Mouse (Mus musculus) liver, postnatal 0 days (tissue): ENCODE results near the gene Hist1h1b. TPM values are rescaled to one million over a fixed set of nuclear protein-coding genes. Genes with fewer than 3 reads are reported as not detected.
"Not testable (repeated sequence)": the region's sequence is repeated elsewhere in the genome, so short reads cannot be mapped to it uniquely, and the experiment has no call there.

Experiments used
- ATAC-seq: fragments of 200-750 bp; cut with Nextera tagmentation; 2 replicates; pipeline ENCODE4 v1.8.0; 2017; ENCODE audit warnings: mild to moderate bottlenecking, moderate library complexity
- DNase-seq: peaks from one replicate; pipeline ENCODE4 v3.0.0-alpha.2; 2016
- H3K27ac ChIP-seq: fragments of 300-500 bp; sonication (generic); 2 replicates; pipeline ENCODE4 v1.5.1; 2014; ENCODE audit warnings: antibody characterized with exemption, moderate library complexity, mild to moderate bottlenecking, low read depth
- H3K27me3 ChIP-seq: fragments of 300-500 bp; sonication (generic); 2 replicates; pipeline ENCODE4 v1.6.1; 2014; ENCODE audit warnings: low read length, control low read depth, mixed read lengths; ENCODE audit not compliant: insufficient read depth
- H3K36me3 ChIP-seq: fragments of 300-500 bp; sonication (generic); replicated peaks from 2 replicates; pipeline ENCODE4 v1.6.1; 2014; ENCODE audit warnings: mild to moderate bottlenecking, control low read depth, low read length, moderate library complexity, mixed read lengths; ENCODE audit not compliant: insufficient read depth
- H3K4me1 ChIP-seq: fragments of 300-500 bp; sonication (generic); 2 replicates; pipeline ENCODE4 v1.6.1; 2014; ENCODE audit warnings: antibody characterized with exemption, mild to moderate bottlenecking, control low read depth; ENCODE audit not compliant: insufficient read depth
- H3K4me2 ChIP-seq: fragments of 300-500 bp; sonication (generic); 2 replicates; pipeline ENCODE4 v1.6.1; 2014; ENCODE audit warnings: low read depth, mild to moderate bottlenecking, low read length, moderate library complexity, mixed read lengths
- H3K4me3 ChIP-seq: fragments of 300-500 bp; sonication (generic); 2 replicates; pipeline ENCODE4 v1.5.1; 2014; ENCODE audit warnings: low read depth, low read length
- H3K9ac ChIP-seq: fragments of 300-500 bp; sonication (generic); replicated peaks from 2 replicates; pipeline ENCODE4 v1.6.1; 2014; ENCODE audit warnings: mild to moderate bottlenecking, moderate library complexity
- H3K9me3 ChIP-seq: fragments of 300-500 bp; sonication (generic); 2 replicates; pipeline ENCODE4 v1.6.1; 2016; ENCODE audit warnings: mild to moderate bottlenecking, control low read depth, low read length, mixed read lengths
- CTCF ChIP-seq: sonication (generic); IDR thresholded peaks from 2 replicates; pipeline ENCODE4 v1.5.1; 2016; ENCODE audit warnings: antibody characterized with exemption, low read depth
- EP300 ChIP-seq: IDR thresholded peaks from 2 replicates; pipeline ENCODE4 v1.6.1; 2016; ENCODE audit warnings: antibody characterized with exemption, low read depth, mild to moderate bottlenecking
- WGBS: fragments of 180-500 bp; shearing (Covaris S2); extraction: QIAGEN DNeasy Blood & Tissue Kit; methylation state at CpG from one replicate; pipeline ENCODE4 v1.1.7; 2014; ENCODE audit not compliant: insufficient replicate concordance; 5-methylcytosine and 5-hydroxymethylcytosine counted together
- polyA plus RNA-seq: library from polyadenylated mRNA; unstranded; fragments of >200 nt; fragmentation: Nextera tagmentation; extraction: Ambion mirVana; gene quantifications from 2 replicates; pipeline ENCODE4 v1.2.1, GENCODE M21; 2015

Gene Hist1h1b
- polyA plus RNA-seq, 1 experiment from 2014 or later = 27.9 TPM

DNA sequence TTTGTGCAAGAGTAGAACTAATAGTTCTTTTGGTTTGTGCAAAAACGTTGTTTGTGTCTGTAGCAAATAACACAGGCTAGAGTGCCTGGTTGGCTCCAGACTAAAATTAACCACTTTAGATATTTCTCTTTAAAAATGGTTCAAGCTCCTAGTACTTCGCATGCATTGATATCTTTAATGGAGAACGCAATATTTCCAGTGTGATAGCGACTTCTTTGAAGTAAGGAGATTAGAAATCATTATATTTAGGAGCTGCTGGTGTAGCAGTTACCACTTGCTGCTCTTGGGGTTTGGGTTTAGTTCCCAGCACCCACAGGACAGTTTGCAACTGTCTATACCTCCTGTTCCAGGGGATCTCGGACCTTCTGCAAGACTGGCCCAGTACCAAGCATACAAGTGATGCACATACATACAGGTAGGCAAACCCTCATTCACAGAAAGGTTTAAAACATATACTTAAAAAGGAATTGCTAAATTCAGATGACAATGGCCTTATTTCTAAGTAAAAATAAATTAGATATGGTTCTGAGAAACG lies 663 bp upstream of the Hist1h1b start:
- Histone ChIP-seq H3K27me3 (no peaks in the 10 kb centered on the region), H3K9me3 (no peaks in the 10 kb centered on the region), H3K4me3 (peak overlapping the region; percentile 61), H3K4me2 (peak overlapping the region; percentile 80), H3K9ac (peak overlapping the region; percentile 87), H3K36me3 (no peaks in the 10 kb centered on the region), H3K4me1 (peaks cover 21% of the 10 kb centered on the region), H3K27ac (peak overlapping the region; percentile 95)
- WGBS = 39% methylated on average over 6 of the region's 6 CpGs
- TF ChIP-seq EP300 = no peak
- TF ChIP-seq CTCF = no peak
- DNase-seq (no peak), ATAC-seq (no peak)

DNA sequence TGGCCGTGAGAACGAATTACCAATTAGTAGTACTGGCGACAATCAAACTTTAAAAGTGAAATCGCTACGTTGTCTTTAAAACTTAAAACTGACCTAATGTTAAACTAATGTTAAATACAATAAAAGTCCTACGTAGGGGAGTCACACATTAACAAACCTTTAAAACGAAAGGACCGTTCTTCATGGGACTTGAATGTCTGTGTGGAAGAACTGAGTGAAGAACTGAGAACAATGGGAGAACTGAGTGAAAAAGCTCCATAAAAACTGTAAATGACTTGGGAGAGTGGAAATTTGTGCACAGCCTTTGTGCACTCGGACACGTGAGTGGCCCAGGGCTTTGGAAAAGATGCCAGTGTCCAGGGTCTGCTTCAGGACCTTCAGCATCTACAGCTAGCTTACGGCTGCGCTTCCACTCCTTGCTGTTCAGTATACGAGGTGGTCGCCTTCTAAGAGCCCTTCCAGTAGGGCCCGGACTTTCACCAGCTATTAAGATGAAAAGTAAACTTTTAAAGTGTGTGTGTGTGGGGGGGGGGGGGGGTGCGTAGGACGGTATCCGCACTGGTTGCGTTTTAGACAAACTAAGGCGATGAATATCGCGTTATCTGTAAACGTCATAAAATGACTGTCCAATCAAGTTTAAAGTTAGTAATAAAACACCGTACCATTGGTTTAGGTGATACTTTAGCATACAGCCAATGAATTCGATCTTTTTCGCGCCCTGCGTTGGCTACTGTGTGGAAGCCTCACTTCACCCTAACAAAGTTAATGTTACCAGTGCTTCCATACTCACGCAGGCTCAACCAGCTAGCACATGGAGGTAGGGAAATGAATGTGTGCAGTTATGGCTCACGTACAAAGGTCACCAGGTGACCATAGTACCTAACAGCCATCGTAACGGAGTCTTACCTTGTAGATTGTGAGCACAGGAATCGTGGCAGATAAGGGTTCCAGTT lies 1.3 kb downstream of the Hist1h1b start:
- Histone ChIP-seq H3K4me2 (peak overlapping the region; percentile 80), H3K27me3 (no peaks in the 10 kb centered on the region), H3K36me3 (no peaks in the 10 kb centered on the region), H3K9ac (peak overlapping the region; percentile 87), H3K27ac (peak overlapping the region; percentile 95), H3K9me3 (no peaks in the 10 kb centered on the region), H3K4me3 (peak overlapping the region; percentile 61), H3K4me1 (peaks cover 13% of the 10 kb centered on the region)
- peak; percentile 72 for ATAC-seq
- no peak for TF ChIP-seq CTCF
- TF ChIP-seq EP300 = no peak; the same call in 1 of the 2 replicates
- DNase-seq = peak; percentile 78
- 3% methylated on average over 33 of the region's 33 CpGs for WGBS

DNA sequence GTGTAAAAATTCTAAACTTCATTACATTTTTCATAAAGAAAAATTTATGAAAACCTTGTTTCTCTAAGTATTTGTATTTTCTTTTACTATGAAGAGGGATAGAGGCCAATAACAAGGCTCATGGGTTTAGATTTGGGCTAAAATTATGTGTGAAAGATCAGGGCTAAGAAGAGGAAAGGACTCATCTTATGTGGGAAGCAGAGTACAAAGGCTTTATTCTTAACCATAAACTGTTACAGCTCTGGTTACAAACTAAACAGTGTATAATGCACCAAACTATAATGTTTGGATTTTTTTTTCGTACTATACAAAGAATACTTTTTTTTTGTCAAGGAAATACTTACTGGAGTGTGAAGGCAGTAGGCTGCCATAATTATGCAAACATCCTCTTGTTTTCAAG lies 24.7 kb downstream of the Hist1h1b start:
- H3K4me3 ChIP-seq = peak overlapping the region; percentile 46
- peak overlapping the region; percentile 83 for H3K27ac ChIP-seq

GRCm38 (mm10) chr13:21754294-21755001 lies 26.0 kb downstream of the Hist1h1b start:
- Histone ChIP-seq H3K4me1 (peaks cover 13% of the 10 kb centered on the region), H3K4me2 (peak overlapping the region; percentile 70), H3K4me3 (peak overlapping the region; percentile 46), H3K9ac (peak overlapping the region; percentile 60), H3K27ac (peak overlapping the region; percentile 98)
- not testable (repeated sequence) for H3K27me3 ChIP-seq, H3K9me3 ChIP-seq, H3K36me3 ChIP-seq
- peak; percentile 76 for DNase-seq
- under 1% methylated on average over 15 of the region's 26 CpGs for WGBS
- ATAC-seq = peak; percentile 1; the same call in 1 of the 2 replicates
- TF ChIP-seq EP300 = peak; percentile 75; the same call in 1 of the 2 replicates

More for the DNA sequence above, 24.7 kb downstream of the Hist1h1b start:
- H3K4me1 ChIP-seq = peaks cover 10% of the 10 kb centered on the region
- H3K9ac ChIP-seq = no peak overlapping the region
- no peaks in the 10 kb centered on the region for H3K36me3 ChIP-seq
- H3K27me3 ChIP-seq = no peaks in the 10 kb centered on the region
- WGBS = 78% methylated on average over 1 of the region's 1 CpGs
- TF ChIP-seq CTCF (no peak), EP300 (no peak)
- no peak for ATAC-seq
- H3K4me2 ChIP-seq = peak overlapping the region; percentile 70
- no peaks in the 10 kb centered on the region for H3K9me3 ChIP-seq
- DNase-seq = no peak

GRCm38 (mm10) chr13:21753524-21754285 lies 26.7 kb downstream of the Hist1h1b start, which contains the start of the genes Hist1h2ak and Hist1h2bn:
Gene Hist1h2ak (minus strand): TSS chr13:21753827.
Gene Hist1h2bn (plus strand): TSS chr13:21754123.
- peak; percentile 41 for TF ChIP-seq CTCF
- peak; percentile 82 for TF ChIP-seq EP300
- not testable (repeated sequence) for H3K27me3 ChIP-seq, H3K9me3 ChIP-seq, H3K36me3 ChIP-seq
- Histone ChIP-seq H3K27ac (peak within 1 kb of the TSS; percentile 98), H3K4me1 (peaks cover 15% of the 10 kb centered on the region), H3K4me3 (peak within 1 kb of the TSS; percentile 46), H3K9ac (peak within 1 kb of the TSS; percentile 78), H3K4me2 (peak within 1 kb of the TSS; percentile 70)
- WGBS = under 1% methylated on average over 42 of the region's 50 CpGs
- ATAC-seq = peak; percentile 89
- peak; percentile 80 for DNase-seq
